Mouse (Mus musculus) heart, embryonic 16.5 days (tissue): ENCODE results near the gene Spata13. TPM values are rescaled to one million over a fixed set of nuclear protein-coding genes. Genes with fewer than 3 reads are reported as not detected.

Experiments
- ATAC-seq: fragments of 200-750 bp; cut with Nextera tagmentation; replicated peaks from 2 replicates; pipeline ENCODE4 v1.8.0; 2017; ENCODE audit warnings: moderate number of reproducible peaks; ENCODE audit not compliant: insufficient read depth, low FRiP score; ENCODE audit errors: extremely low read depth
- H3K27ac ChIP-seq: fragments of 300-500 bp; sonication (generic); 2 replicates; pipeline ENCODE4 v1.5.1; 2014; ENCODE audit warnings: mild to moderate bottlenecking, low read length, control low read depth, moderate library complexity
- H3K27me3 ChIP-seq: fragments of 300-500 bp; sonication (generic); 2 replicates; pipeline ENCODE4 v1.6.1; 2014; ENCODE audit warnings: low read length, mixed read lengths; ENCODE audit not compliant: control insufficient read depth, insufficient read depth
- H3K36me3 ChIP-seq: fragments of 300-500 bp; sonication (generic); 2 replicates; pipeline ENCODE4 v1.6.1; 2014; ENCODE audit not compliant: control insufficient read depth, insufficient read depth
- H3K4me1 ChIP-seq: fragments of 300-500 bp; sonication (generic); 2 replicates; pipeline ENCODE4 v1.6.1; 2014; ENCODE audit warnings: low read length, mixed read lengths; ENCODE audit not compliant: control insufficient read depth, insufficient read depth
- H3K4me2 ChIP-seq: fragments of 300-500 bp; sonication (generic); 2 replicates; pipeline ENCODE4 v1.6.1; 2014; ENCODE audit warnings: low read depth, mild to moderate bottlenecking, control low read depth, low read length
- H3K4me3 ChIP-seq: fragments of 300-500 bp; sonication (generic); 2 replicates; pipeline ENCODE4 v1.5.1; 2014; ENCODE audit warnings: mild to moderate bottlenecking, control low read depth, low read length
- H3K9ac ChIP-seq: fragments of 300-500 bp; sonication (generic); 2 replicates; pipeline ENCODE4 v1.6.1; 2014; ENCODE audit warnings: low read length, control low read depth
- H3K9me3 ChIP-seq: fragments of 300-500 bp; sonication (generic); replicated peaks from 2 replicates; pipeline ENCODE4 v1.6.1; 2016; ENCODE audit warnings: low read length; ENCODE audit not compliant: control insufficient read depth
- WGBS: fragments of 180-500 bp; shearing (Covaris S2); extraction: QIAGEN DNeasy Blood & Tissue Kit; methylation state at CpG from one replicate; pipeline ENCODE4 v1.1.7; 2014; 5-methylcytosine and 5-hydroxymethylcytosine counted together
- polyA plus RNA-seq: library from polyadenylated mRNA; unstranded; fragments of >200 nt; fragmentation: Nextera tagmentation; extraction: Ambion mirVana; gene quantifications from 2 replicates; pipeline ENCODE4 v1.2.1, GENCODE M21; 2015

The Spata13 gene
- polyA plus RNA-seq, 1 experiment from 2014 or later: 21.4 TPM

DNA sequence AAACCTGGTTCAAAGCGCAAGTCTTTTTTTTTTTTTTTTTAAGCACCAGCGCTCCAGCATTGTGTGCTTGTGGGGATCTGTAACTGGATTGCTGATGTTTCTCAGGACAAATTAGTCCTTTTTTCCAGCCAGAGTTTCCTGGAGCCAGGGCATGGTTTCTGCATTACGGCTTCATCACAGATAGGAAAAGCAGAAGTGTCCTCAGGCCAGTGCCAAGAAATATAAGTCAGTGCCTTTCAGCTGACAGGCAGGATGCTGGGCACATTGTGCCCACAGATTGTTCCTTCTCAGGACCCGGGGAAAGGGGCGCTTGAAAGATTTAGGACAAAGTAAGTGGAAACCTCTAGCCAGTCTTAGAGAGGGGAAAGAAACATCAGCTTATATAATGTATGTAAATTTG lies 129.9 kb downstream of the Spata13 start:
- Histone ChIP-seq H3K27me3 (no peaks in the 10 kb centered on the region), H3K4me1 (peaks cover 23% of the 10 kb centered on the region), H3K9ac (0 out of 2 replicates have a peak overlapping the region, but pooled peaks have one; percentile 9), H3K4me3 (no peak overlapping the region), H3K4me2 (no peak overlapping the region), H3K9me3 (no peaks in the 10 kb centered on the region), H3K27ac (peak overlapping the region; percentile 78), H3K36me3 (peaks cover 30% of the 10 kb centered on the region)
- ATAC-seq: no peak
- 73% methylated on average over 5 of the region's 5 CpGs for WGBS

DNA sequence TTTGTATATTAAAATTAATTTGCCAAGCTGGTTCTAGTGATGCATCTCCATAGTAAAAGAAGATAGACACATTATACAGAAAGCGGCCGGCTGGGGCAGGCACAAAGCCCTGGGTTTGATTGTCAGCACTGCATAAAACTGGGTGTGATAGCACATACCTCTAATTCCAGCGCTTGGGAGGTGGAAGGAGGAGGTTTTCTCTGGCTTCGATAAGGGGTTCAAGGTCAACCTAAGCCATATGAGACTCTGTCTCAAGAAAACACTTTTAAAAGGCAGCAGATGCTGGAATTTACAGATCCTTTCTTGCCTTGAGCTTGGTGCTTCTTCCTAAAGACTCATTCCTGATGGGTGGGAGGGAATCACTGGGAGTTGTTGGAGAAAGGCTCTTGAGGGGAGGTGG lies 130.7 kb downstream of the Spata13 start:
- ATAC-seq: no peak
- no peaks in the 10 kb centered on the region for H3K27me3 ChIP-seq
- H3K4me2 ChIP-seq: no peak overlapping the region
- H3K36me3 ChIP-seq: peaks cover 26% of the 10 kb centered on the region
- H3K9ac ChIP-seq: no peak overlapping the region
- H3K4me1 ChIP-seq: peaks cover 23% of the 10 kb centered on the region
- H3K4me3 ChIP-seq: no peak overlapping the region
- H3K27ac ChIP-seq: peak overlapping the region; percentile 37
- no peaks in the 10 kb centered on the region for H3K9me3 ChIP-seq
- WGBS: 53% methylated on average over 4 of the region's 4 CpGs

DNA sequence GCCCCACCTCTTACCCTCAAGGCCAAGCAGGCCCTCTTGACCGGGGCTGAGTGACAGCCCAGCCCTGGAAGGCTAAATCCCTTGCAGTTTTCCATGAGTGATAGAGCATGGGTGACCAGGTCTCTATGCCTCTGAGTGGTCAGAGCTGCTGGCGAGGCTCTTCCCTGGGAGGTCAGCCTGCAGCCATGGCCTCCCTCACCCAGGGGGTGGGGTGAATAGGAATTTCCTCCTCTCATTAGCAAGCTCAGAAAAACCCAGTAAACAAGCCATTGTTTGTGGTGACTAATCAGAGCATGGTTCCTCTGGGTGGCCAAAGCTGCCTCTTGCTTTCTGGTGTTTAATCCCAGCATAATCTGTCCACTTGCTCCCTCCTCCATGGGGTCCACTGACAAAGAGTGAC lies 131.2 kb downstream of the Spata13 start:
- no peak overlapping the region for H3K4me2 ChIP-seq
- H3K4me3 ChIP-seq: no peak overlapping the region

DNA sequence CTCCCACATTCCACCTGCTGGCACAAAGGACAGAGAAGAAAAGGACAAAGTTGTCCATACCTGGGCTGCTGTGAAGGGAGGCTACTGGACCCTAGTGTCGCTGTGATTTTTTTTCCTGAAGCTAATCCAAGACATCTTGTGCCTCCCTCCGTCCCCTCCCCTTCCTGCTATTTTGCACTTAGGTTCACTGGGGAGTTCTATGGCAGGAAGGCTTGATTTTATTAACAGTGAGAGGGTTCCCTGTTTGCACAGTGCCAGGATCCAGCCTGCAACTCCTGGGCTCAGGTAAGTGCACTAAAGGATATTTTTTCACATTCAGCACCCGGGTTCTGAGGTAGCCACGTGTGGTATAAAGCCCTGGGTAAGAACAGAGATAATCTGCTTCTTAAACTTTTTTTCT lies 134.1 kb downstream of the Spata13 start, which contains the start of gene C1qtnf9:
Gene C1qtnf9 (plus strand): TSS at position 251 of the 400 bp plus-strand sequence.
- WGBS: 55% methylated on average over 4 of the region's 4 CpGs
- Histone ChIP-seq H3K9ac (no peak within 1 kb of the TSS), H3K4me1 (peaks cover 20% of the 10 kb centered on the region), H3K9me3 (no peaks in the 10 kb centered on the region), H3K27me3 (no peaks in the 10 kb centered on the region), H3K4me2 (no peak within 1 kb of the TSS), H3K27ac (no peak within 1 kb of the TSS), H3K4me3 (no peak within 1 kb of the TSS), H3K36me3 (no peaks in the 10 kb centered on the region)
- ATAC-seq: no peak

More for the DNA sequence above, 131.2 kb downstream of the Spata13 start:
- H3K9ac ChIP-seq: no peak overlapping the region
- no peak for ATAC-seq
- no peaks in the 10 kb centered on the region for H3K9me3 ChIP-seq
- H3K4me1 ChIP-seq: peaks cover 23% of the 10 kb centered on the region
- H3K27ac ChIP-seq: peak overlapping the region; percentile 37
- WGBS: 56% methylated on average over 2 of the region's 2 CpGs
- no peaks in the 10 kb centered on the region for H3K27me3 ChIP-seq
- H3K36me3 ChIP-seq: peaks cover 21% of the 10 kb centered on the region

DNA sequence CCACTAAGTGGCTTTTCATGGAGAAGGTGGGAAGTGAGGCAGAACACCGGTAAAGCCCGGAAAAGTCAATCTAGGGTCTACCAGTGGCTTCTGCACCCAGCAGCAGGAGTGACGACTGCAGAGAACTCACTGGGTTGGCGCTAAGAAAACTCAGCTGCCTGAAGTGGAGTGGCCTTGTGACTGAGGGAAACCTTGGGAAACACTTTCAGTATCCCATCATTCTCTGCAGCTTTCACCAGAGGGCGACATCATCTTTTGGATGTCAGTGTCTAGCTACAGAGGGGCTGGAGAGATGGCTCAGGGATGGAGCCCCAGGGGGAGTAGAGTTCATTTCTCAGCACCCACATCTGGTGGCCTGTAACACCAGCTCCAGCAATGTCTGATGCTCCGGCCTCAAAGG lies 135.5 kb downstream of the Spata13 start:
- 43% methylated on average over 6 of the region's 6 CpGs for WGBS
- H3K27ac ChIP-seq: no peak overlapping the region

DNA sequence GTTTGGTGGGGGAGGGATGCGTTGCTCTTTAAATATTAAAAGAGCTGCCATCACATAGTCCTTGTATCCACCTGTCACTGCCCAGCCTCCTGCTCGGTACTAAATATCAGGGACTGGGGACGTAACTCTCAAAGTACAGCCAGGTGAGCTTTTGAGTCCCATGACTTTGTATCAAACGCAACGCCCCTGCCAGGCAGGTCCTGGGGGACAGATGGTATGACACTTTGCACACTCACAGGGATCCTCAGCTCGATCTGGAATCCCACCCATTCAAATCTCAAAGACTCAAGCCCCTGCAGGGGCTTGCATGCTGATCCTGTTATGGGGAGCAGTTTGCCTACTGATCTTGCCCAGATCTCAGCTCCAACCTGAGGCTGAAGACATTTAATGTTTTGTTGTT lies 136.8 kb downstream of the Spata13 start:
- Histone ChIP-seq H3K27me3 (no peaks in the 10 kb centered on the region), H3K4me2 (no peak overlapping the region), H3K9ac (no peak overlapping the region), H3K27ac (no peak overlapping the region), H3K36me3 (no peaks in the 10 kb centered on the region), H3K4me3 (no peak overlapping the region), H3K4me1 (peaks cover under 1% of the 10 kb centered on the region; the same call in 1 of the 2 replicates), H3K9me3 (no peaks in the 10 kb centered on the region)
- ATAC-seq: no peak
- 74% methylated on average over 6 of the region's 6 CpGs for WGBS

More for the DNA sequence above, 135.5 kb downstream of the Spata13 start:
- H3K36me3 ChIP-seq: no peaks in the 10 kb centered on the region
- no peaks in the 10 kb centered on the region for H3K27me3 ChIP-seq
- ATAC-seq: no peak
- no peak overlapping the region for H3K4me2 ChIP-seq
- no peaks in the 10 kb centered on the region for H3K9me3 ChIP-seq
- peaks cover 12% of the 10 kb centered on the region for H3K4me1 ChIP-seq
- H3K9ac ChIP-seq: no peak overlapping the region
- H3K4me3 ChIP-seq: no peak overlapping the region

DNA sequence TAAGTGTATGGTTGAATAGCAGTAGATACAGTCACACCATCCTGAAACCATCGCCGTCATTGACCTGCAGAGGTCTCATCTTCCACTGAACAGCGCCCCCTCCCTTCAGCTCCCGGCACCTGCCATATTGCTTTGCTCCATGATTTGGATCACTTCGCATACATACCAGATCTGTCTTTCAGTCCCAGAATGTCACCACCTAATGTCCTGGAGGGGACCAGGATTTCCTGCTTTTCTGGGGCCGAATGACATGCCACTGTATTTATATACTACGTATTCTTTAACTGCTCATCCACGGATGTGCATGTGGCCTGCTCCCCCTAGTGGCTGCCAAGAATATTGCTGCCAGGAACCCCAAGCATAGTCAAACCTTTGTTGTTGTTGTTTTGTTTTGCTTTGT lies 137.3 kb downstream of the Spata13 start:
- peak; percentile 63 for ATAC-seq
- WGBS: 3% methylated on average over 8 of the region's 8 CpGs

DNA sequence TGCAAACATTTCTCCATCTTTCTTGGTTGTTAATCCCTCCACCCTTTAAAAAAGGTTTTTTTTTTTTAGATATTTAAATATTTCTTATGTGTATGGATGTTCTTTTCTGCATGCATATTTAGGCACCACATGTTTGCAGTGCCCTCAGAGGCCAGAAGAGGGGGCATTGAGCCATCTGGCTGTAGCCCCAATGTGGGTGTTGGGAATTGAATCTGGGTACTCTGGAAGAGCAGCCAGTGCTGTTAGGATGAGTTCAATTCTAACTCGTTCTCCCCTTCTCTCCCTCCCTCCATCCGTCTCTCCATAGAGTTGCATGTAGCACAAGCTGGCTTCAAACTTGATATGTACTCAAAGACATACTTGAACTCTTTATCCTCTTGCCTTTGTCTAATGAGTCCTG lies 139.7 kb downstream of the Spata13 start:
- ATAC-seq: no peak
- Histone ChIP-seq H3K4me1 (no peaks in the 10 kb centered on the region; the same call in 1 of the 2 replicates), H3K4me3 (no peak overlapping the region), H3K36me3 (no peaks in the 10 kb centered on the region), H3K9me3 (no peaks in the 10 kb centered on the region), H3K4me2 (no peak overlapping the region), H3K27me3 (no peaks in the 10 kb centered on the region), H3K9ac (no peak overlapping the region), H3K27ac (no peak overlapping the region)
- WGBS: 83% methylated on average over 2 of the region's 2 CpGs

More for the DNA sequence above, 137.3 kb downstream of the Spata13 start:
- H3K27me3 ChIP-seq: no peaks in the 10 kb centered on the region
- H3K27ac ChIP-seq: no peak overlapping the region
- H3K4me3 ChIP-seq: peak overlapping the region; percentile 46
- peak overlapping the region; percentile 52; the same call in 1 of the 2 replicates for H3K9ac ChIP-seq
- no peaks in the 10 kb centered on the region; the same call in 1 of the 2 replicates for H3K4me1 ChIP-seq
- H3K36me3 ChIP-seq: no peaks in the 10 kb centered on the region
- H3K9me3 ChIP-seq: no peaks in the 10 kb centered on the region
- peak overlapping the region; percentile 65 for H3K4me2 ChIP-seq

DNA sequence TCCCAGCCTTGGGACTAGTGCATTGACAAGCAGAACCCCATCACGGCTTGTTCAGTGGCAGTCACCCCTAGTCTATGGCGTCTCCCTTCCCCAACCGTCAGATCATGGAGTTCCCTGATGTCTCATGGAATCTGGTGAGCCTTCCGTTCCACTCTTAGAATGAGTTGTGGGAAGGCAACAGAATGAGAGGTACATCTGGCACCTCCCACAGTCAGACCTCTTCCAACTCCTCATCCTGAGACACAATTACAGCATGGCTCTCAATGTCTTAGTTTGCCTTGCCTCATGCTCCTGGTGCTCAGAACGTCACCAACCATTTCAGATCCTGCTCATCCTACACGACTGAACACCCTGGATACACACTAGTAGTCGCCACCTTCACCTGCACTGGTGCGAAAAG lies 142.7 kb downstream of the Spata13 start:
- Histone ChIP-seq H3K27me3 (no peaks in the 10 kb centered on the region), H3K9ac (no peak overlapping the region), H3K4me2 (no peak overlapping the region), H3K9me3 (no peaks in the 10 kb centered on the region), H3K27ac (no peak overlapping the region), H3K4me1 (no peaks in the 10 kb centered on the region), H3K4me3 (no peak overlapping the region), H3K36me3 (no peaks in the 10 kb centered on the region)
- 80% methylated on average over 8 of the region's 8 CpGs for WGBS
- ATAC-seq: no peak
